Mouse (Mus musculus): Measurements from ENCODE around the gene Olfr469. TPM values are rescaled to one million over a fixed set of nuclear protein-coding genes. Genes with fewer than 3 reads are reported as not detected.

The Olfr469 gene
- polyA plus RNA-seq, 1 experiment from 2014 or later = not detected

DNA sequence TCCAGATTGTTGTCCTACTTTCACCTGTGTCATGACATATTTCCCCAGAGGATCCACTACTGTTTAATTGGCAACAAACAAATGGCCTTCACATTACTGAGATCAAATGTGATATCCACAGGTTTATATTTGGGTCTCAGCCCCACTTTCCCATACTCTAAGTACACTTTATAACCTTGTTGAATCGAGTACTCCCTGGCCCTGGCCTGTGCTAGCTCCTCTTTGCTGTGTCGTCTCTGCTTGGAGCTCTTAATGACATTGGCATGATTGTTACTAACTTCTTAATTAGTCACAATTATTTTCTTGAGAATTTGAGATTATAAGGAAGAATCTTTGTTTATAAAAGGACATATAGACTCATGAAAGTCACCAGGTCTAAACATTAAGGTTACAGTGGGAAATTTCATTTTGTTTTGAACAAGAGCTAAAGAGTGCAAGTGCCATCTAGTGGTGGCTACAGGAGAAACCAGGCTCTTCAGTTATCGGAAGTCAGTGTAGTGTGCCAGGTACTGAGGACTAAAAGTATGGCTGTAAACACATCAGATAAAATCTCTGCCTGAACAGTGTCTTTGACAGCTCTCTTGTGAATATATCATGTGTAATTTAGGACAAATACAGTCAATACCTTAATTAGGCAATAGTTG, 37.2 kb downstream of the Olfr469 start:
- ATAC-seq (ENCODE audit: low read depth) (0 out of 2 replicates have a peak, but pooled peaks have one; percentile 30), DNase-seq (ENCODE audit: low spot score) (peak; percentile 27)
- Histone ChIP-seq H3K4me3 (ENCODE audit: low read depth, low read length) (no peak overlapping the region), H3K9me3 (ENCODE audit: control insufficient read depth, low read length) (no peaks in the 10 kb centered on the region), H3K36me3 (ENCODE audit: control insufficient read depth, insufficient read depth, low read length) (no peaks in the 10 kb centered on the region), H3K27me3 (replicated peaks; ENCODE audit: control insufficient read depth, insufficient read depth, low read length) (no peaks in the 10 kb centered on the region), H3K4me1 (ENCODE audit: control insufficient read depth, insufficient read depth, low read length) (no peaks in the 10 kb centered on the region), H3K9ac (ENCODE audit: low read depth, low read length) (no peak overlapping the region), H3K27ac (replicated peaks; ENCODE audit: low read depth, low read length) (no peak overlapping the region), H3K4me2 (ENCODE audit: low read depth, low read length) (no peak overlapping the region)
- 62% methylated on average over 3 of the region's 3 CpGs for WGBS

DNA sequence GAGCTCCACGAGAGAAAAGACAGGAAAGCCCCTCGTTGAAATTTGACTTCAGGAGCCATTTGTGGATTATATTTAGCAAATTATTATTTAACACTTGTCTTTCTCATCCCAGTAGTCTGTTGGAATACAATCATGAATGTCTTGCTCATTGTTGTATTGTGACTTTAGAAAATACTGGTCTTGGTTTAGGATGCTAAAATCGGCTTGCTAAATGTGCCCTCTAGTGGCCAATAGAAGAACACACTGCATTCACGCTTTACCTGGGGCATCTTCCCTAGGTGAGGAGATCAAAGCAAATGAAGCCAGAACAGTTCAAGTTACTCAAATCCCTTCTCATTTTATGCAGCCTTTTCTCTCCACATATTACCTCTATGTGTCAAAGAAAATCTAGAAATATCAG, 45.7 kb downstream of the Olfr469 start:
- no peaks in the 10 kb centered on the region for H3K9me3 ChIP-seq (ENCODE audit: control insufficient read depth, low read length)
- no peaks in the 10 kb centered on the region for H3K27me3 ChIP-seq (replicated peaks; ENCODE audit: control insufficient read depth, insufficient read depth, low read length)
- H3K4me2 ChIP-seq (ENCODE audit: low read depth, low read length) = no peak overlapping the region
- WGBS = 40% methylated on average over 4 of the region's 4 CpGs
- H3K4me3 ChIP-seq (ENCODE audit: low read depth, low read length) = no peak overlapping the region
- no peak overlapping the region for H3K9ac ChIP-seq (ENCODE audit: low read depth, low read length)
- H3K36me3 ChIP-seq (ENCODE audit: control insufficient read depth, insufficient read depth, low read length) = no peaks in the 10 kb centered on the region
- DNase-seq (ENCODE audit: low spot score) (peak; percentile 14), ATAC-seq (ENCODE audit: low read depth) (no peak)
- H3K27ac ChIP-seq (replicated peaks; ENCODE audit: low read depth, low read length) = no peak overlapping the region
- H3K4me1 ChIP-seq (ENCODE audit: control insufficient read depth, insufficient read depth, low read length) = no peaks in the 10 kb centered on the region

DNA sequence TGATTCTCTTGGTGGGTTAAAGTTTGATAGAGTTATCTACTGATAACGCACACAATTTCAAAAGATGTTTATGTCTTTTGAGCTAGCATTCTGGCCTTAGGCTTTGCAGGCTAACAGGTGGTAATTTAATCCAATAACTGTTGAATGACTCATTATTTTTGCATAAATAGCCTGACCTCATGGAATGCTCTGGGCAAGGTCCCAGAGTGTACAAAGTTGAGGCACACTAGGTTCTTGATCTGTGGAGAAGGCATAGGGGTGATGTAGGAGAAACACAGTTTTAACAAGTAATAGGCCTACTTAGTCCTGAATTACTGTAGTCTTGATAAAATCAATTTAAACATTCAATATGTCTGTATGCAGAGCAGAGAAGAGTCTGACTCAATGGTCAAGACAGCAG, 47.1 kb downstream of the Olfr469 start:
- 67% methylated on average over 1 of the region's 1 CpGs for WGBS
- no peak overlapping the region for H3K27ac ChIP-seq (replicated peaks; ENCODE audit: low read depth, low read length)
- no peaks in the 10 kb centered on the region for H3K36me3 ChIP-seq (ENCODE audit: control insufficient read depth, insufficient read depth, low read length)
- DNase-seq (ENCODE audit: low spot score) (no peak), ATAC-seq (ENCODE audit: low read depth) (no peak)
- no peaks in the 10 kb centered on the region for H3K4me1 ChIP-seq (ENCODE audit: control insufficient read depth, insufficient read depth, low read length)
- H3K4me2 ChIP-seq (ENCODE audit: low read depth, low read length) = no peak overlapping the region
- no peaks in the 10 kb centered on the region for H3K9me3 ChIP-seq (ENCODE audit: control insufficient read depth, low read length)
- no peaks in the 10 kb centered on the region for H3K27me3 ChIP-seq (replicated peaks; ENCODE audit: control insufficient read depth, insufficient read depth, low read length)
- H3K9ac ChIP-seq (ENCODE audit: low read depth, low read length) = no peak overlapping the region
- no peak overlapping the region for H3K4me3 ChIP-seq (ENCODE audit: low read depth, low read length)

DNA sequence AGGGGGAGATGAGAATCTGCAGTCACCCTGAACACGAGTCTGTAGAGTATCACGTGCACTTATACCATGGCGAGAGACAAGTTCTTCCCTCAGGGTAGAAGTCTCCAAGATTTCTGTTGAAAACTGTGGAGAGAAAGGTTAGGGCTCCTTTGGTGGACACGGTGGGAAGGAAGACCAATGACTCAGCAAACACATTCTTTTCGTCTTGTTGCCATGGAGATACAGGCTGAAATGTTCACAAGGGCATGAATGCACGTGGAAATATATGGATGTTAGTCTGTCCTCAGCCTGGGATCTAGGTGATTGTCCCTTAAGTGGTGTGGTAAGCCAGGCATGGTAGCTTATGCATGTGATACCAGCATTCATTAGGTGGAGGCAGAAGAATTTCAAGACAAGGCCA, 54.5 kb downstream of the Olfr469 start:
- no peak for ATAC-seq (ENCODE audit: low read depth)
- DNase-seq (ENCODE audit: low spot score) = no peak
- Histone ChIP-seq H3K4me1 (ENCODE audit: control insufficient read depth, insufficient read depth, low read length) (no peaks in the 10 kb centered on the region), H3K9me3 (ENCODE audit: control insufficient read depth, low read length) (no peaks in the 10 kb centered on the region), H3K4me2 (ENCODE audit: low read depth, low read length) (no peak overlapping the region), H3K9ac (ENCODE audit: low read depth, low read length) (no peak overlapping the region), H3K27me3 (replicated peaks; ENCODE audit: control insufficient read depth, insufficient read depth, low read length) (no peaks in the 10 kb centered on the region), H3K36me3 (ENCODE audit: control insufficient read depth, insufficient read depth, low read length) (no peaks in the 10 kb centered on the region), H3K27ac (replicated peaks; ENCODE audit: low read depth, low read length) (no peak overlapping the region), H3K4me3 (ENCODE audit: low read depth, low read length) (no peak overlapping the region)
- WGBS = 61% methylated on average over 6 of the region's 6 CpGs

Other genes with a start within 250 kb of the Olfr469 start
- gene Ppfibp2, start 230.3 kb downstream of the Olfr469 start, polyA plus RNA-seq (2014; fragmentation: Nextera tagmentation; extraction: Ambion mirVana) = 12.4 and 14.3 TPM in 2 replicates
- not detected in 2 replicates for gene 5330417H12Rik, start 200.4 kb downstream of the Olfr469 start, polyA plus RNA-seq (2014; fragmentation: Nextera tagmentation; extraction: Ambion mirVana)
- 0.33 and 0.60 TPM in 2 replicates for gene Cyb5r2, start 67.5 kb downstream of the Olfr469 start, polyA plus RNA-seq (2014; fragmentation: Nextera tagmentation; extraction: Ambion mirVana)
- gene Ovch2, start 24.3 kb downstream of the Olfr469 start, polyA plus RNA-seq (2014; fragmentation: Nextera tagmentation; extraction: Ambion mirVana) = not detected in 2 replicates
- not detected in 2 replicates for gene Olfr467, start 13.3 kb downstream of the Olfr469 start, polyA plus RNA-seq (2014; fragmentation: Nextera tagmentation; extraction: Ambion mirVana)
- not detected in 2 replicates for gene Olfr470, start 21.9 kb upstream of the Olfr469 start, polyA plus RNA-seq (2014; fragmentation: Nextera tagmentation; extraction: Ambion mirVana)
- not detected in 2 replicates for gene Olfr472, start 72.4 kb upstream of the Olfr469 start, polyA plus RNA-seq (2014; fragmentation: Nextera tagmentation; extraction: Ambion mirVana)
- not detected in 2 replicates for gene Olfr473, start 104.9 kb upstream of the Olfr469 start, polyA plus RNA-seq (2014; fragmentation: Nextera tagmentation; extraction: Ambion mirVana)
- gene Olfr474, start 129.1 kb upstream of the Olfr469 start, polyA plus RNA-seq (2014; fragmentation: Nextera tagmentation; extraction: Ambion mirVana) = not detected in 2 replicates
- gene Olfr476, start 139.3 kb upstream of the Olfr469 start, polyA plus RNA-seq (2014; fragmentation: Nextera tagmentation; extraction: Ambion mirVana) = not detected in 2 replicates
- not detected in 2 replicates for gene Olfr477, start 161.2 kb upstream of the Olfr469 start, polyA plus RNA-seq (2014; fragmentation: Nextera tagmentation; extraction: Ambion mirVana)
- gene Olfr478, start 208.4 kb upstream of the Olfr469 start, polyA plus RNA-seq (2014; fragmentation: Nextera tagmentation; extraction: Ambion mirVana) = not detected in 2 replicates
- not detected in 2 replicates for gene Olfr479, start 225.2 kb upstream of the Olfr469 start, polyA plus RNA-seq (2014; fragmentation: Nextera tagmentation; extraction: Ambion mirVana)
- not detected in 2 replicates for gene Olfr480, start 241.8 kb upstream of the Olfr469 start, polyA plus RNA-seq (2014; fragmentation: Nextera tagmentation; extraction: Ambion mirVana)